Mouse (Mus musculus) lung, postnatal 25 days (tissue): ENCODE measurements around the gene Sema4g.

Source experiments
- DNase-seq: peaks from one replicate; pipeline ENCODE4 v3.0.0; 2022; ENCODE audit warnings: low spot score

Gene Sema4g

DNA sequence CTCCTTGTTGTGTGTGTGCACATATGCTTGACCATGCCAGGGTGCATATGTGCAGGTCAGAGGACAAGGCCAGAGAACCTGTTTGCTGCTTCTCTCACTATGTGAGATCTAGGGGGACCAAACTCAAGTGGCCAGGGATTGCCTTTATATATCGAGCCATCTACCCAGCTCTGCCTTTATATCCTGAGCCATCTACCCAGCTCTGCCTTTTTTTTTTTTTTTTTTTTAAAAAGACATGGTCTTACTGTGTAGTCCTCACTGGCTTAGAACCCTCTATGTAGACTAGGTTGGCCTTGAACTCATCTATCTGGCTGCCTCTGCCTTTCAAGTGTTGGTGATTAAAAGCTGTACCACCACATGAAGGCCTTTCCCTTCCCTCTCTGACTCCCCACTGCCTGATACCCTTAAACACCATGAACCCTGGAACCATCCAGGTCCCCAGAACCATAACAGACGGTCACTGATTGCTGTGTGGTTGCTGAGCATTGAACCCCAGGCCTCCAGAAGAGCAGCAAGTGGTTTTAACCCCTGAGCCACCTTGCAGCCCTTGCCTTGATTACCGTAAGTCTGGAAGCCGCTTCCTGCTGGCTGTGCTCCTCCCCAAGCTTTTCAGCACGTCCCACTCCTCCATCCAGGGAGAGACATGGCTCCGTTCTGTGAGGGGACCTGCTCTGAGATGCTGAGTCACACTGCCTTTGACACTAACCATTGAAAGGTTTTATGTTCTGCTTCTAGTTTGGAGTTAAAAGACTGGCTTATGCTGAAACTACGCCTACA, 15.0 kb downstream of the Sema4g start:
- no peak for DNase-seq

DNA sequence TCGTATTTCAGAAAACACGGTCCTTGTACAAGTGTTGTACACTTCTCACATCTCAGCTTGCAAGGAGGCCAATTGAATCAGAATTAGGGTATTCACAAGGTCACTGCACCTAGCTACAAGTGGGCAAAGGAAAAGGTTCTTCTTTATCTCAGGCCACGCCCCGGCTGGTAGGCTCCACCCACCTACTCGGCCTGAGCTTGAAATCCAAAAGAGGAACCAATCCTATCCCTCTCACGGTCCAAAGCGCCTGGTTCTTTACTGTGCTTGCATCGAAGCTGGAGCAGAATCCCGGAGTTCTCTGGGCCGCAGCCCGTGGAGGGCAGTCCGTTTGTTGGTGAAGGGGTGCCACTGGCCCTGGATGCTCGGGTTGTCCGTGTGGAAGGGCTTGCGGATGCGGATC, 16.5 kb downstream of the Sema4g start, which contains the start of gene Twnk:
Gene Twnk, plus strand, starts transcription at position 220 of the 400 bp plus-strand sequence.
- DNase-seq, result peak; percentile 69

DNA sequence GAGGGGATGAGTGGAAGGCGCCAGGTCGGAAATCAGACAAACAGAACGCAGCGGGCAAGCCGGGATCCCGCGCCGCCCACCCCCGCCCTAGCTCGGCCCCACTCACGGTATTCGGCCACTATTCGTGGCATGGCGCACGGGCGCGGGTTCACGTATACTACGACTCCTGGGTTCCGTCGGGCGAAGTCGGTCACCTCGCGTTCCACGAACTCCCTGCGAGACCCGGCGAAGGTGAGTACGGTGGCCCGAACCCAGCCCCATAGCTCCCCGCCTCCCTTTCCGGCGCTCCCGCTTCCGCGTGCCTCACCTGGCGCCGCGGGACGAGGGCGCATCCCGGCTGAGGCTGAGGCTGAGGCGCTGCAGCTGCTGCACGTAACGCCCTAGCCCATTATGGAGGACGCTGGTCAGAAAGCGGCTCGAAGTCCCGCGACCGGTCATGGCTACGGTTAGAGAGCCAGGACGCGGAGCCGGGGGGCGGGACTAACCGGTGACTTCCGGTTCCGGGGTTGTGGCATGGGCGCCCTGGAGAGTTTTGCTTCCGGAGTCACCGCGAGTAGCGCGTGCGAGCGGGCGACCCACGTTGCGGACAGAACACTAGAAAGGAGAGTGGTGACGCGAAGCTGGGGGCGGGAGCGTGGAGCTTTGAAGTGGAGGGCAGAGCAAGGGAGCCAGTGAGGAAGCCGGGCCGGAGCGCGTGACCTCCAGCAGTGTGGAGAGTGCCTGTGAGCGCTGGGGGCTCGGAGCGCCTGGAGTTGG, 17.2 kb downstream of the Sema4g start, which contains the start of gene Mrpl43:
Gene Mrpl43, minus strand, starts transcription at position 486 of the 756 bp plus-strand sequence.
- peak; percentile 97 for DNase-seq

DNA sequence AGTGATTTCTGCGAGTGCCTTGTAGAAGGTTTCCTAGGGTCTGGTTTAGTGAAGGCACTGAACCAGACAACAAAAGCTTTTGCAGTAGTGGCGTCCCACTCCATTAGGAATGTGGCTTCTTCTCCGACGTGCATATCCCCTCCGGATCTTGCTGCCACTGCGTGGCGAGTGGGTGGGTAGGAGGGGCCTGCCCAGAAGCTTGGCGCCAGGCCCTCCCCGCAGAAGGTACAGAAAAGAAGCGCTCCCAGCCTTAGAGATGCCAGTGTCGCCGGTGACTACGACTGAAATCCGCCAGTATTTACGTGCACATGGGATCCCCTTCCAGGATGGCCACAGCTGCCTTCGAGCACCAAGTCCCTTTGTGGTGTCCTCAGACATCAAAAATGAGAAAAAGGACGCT, 18.1 kb downstream of the Sema4g start:
- DNase-seq, result no peak

DNA sequence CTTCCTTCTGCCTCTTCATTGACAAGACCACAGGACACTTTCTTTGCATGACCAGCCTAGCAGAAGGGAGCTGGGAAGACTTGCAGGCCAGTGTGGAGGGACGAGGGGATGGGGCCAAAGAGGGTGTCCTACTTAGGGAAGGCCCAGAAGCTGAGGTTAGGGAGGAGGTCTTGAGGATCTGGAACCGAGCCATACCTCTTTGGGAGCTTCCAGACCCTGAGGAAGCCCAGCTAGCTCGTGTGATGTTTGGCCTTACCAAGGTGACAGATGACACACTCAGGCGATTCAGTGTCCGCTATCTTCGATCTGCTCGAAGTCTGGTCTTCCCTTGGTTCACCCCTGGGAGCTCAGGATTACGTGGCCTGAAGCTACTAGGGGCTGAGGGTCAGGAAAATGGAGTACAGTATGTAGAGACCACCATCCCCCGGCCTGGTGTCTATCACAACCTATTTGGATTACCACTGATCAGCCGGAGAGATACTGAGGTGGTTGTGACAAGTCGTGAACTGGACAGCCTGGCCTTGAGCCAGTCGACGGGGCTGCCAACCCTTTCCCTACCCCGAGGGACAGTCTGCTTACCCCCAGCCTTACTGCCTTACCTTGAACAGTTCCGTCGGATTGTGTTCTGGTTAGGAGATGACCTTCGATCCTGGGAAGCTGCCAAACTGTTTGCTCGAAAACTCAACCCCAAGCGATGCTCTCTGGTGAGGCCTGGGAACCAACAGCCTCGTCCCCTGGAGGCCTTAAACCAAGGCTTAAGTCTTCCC, 18.7 kb downstream of the Sema4g start:
- DNase-seq, result no peak

DNA sequence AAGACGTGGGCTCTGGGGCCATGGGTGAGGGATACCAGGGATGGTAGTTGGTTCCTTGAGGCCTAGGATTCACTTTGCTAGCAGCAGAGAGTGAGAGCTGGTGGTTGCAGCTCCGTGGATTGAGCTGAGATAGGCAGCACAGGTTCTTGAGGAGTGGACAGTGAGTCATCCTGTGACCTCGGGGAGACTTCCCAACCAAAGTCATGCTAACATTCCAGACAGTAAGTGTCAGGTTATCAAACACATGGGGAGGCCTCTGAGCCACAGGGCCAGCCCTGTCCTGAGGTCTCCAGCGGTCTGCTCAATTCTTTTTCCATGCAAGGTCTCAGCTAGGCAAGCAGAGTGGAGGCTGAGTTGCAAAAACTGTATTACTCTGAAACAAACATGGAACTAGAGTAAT, 21.7 kb downstream of the Sema4g start:
- no peak for DNase-seq

DNA sequence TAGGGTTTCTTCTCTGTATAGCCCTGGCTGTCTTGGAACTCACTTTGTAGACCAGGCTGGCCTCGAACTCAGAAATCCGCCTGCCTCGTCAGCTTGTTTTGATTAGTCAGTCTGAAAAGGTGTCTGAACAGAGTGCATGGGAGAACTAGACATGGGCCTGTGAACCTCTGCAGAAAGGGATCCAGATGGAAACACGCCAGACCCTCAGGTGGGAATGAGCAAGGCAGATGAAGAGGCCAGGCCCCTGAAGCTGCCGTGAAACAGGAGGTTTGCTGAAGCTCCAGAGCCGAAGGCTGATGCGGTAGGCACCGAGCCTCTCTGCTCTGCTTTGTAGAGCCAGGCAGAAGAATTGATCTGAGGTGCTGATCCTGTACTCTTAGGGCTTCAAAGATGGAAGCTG, 23.3 kb downstream of the Sema4g start:
- DNase-seq, result no peak

DNA sequence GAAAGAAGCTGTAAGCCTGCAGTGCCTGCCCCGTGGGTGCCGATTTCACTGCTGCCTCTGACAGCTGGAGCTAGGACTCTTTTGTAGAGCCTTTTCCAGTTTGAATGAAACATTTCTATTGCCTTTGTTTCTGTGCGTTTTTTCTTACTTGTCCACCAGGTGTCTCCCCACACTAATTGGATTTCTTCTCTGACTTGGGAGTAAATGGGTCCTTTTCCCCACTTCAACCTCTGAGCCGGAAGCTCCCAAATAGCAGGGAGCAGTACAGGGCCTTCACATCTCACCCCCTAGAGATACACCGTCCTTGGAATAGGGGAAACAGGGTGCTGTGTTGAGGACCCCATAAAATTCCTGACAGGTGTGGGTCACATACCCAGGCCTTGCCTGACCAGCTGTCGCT, 23.7 kb downstream of the Sema4g start:
- peak; percentile 61 for DNase-seq

DNA sequence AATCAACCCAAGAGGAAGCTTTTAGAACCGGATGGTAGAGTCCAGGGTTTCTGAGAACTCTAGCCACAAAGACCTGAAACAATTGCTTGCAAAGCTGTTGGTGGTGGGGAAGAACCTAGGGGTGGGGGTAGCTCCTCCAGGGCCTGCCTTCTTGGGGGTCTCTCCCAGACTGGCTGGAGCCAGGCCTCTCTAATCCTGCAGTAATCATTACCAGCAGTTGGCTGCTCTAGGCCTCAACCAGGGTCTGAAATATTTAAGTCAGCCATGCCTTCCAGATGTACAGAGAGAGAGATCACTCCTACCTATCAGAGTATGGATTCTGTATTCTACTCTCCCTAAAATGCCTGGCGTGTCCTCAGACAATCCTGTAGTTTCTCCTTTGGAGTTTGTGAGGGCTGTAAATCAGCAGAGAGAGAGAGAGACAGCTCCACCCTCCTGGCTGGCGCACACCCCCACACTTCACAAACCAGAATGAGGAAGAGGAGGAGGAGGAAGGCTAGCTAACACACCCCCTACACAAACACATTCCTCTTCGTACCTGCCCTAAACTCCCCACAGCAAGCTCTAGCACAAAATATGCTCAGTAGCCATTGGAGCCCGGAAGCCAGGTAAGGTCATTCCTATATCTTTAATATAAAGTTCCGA, 24.8 kb downstream of the Sema4g start:
- DNase-seq, result no peak

DNA sequence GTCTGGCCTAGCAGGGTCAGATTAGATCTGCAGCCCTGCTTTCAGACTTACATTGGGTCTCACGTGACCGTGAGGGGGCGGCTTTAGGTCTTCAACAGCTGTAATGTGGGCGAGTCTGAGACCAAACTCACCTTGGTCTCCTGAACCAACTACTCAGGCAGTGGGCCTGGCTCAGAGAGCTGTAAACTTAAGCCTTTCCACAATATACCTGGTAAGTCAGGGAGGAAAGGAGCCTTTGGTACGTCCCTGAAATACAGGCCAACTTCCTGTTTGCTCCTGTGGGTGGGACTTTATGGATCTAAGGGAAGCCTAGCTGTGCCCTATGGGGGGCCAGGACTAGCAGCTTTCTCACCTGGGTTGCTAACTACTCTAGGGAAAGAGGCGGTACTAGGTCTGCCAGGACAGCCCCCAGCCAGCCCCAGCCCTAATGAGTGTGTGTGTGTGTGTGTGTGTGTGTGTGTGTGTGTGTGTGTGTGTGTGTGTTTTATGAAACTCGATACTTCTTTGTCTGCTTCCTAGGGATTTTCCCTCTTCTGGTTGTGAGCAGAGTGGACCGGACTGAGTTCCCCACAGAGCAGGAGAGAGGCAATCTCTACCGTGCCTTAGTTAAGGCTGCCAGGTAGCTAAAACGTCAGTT, 25.6 kb downstream of the Sema4g start, which contains the start of gene Lzts2:
Gene Lzts2, plus strand, starts transcription at position 80 of the 637 bp plus-strand sequence.
- peak; percentile 41 for DNase-seq

DNA sequence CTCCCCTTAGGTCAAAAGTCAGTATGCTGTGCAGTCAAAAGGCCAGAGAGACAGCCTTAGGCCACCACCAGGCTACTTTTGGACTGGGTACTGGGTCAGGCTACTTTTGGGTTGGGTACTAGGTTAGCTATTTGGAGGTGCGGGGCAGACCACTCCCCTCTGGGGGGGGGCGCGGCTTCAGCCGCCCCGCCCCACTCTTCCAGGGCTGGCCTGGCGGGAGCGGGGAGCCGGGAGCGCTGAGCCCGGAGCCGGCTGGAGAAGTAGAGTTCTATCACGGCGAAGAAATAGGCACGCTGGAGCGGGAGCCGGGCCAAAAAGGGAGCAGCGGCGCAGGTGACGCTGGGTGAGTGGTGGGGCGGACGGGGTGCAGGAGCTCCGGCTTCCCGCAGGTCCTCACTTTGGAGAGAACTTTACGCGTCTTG, 26.1 kb downstream of the Sema4g start:
- DNase-seq, result peak; percentile 63

DNA sequence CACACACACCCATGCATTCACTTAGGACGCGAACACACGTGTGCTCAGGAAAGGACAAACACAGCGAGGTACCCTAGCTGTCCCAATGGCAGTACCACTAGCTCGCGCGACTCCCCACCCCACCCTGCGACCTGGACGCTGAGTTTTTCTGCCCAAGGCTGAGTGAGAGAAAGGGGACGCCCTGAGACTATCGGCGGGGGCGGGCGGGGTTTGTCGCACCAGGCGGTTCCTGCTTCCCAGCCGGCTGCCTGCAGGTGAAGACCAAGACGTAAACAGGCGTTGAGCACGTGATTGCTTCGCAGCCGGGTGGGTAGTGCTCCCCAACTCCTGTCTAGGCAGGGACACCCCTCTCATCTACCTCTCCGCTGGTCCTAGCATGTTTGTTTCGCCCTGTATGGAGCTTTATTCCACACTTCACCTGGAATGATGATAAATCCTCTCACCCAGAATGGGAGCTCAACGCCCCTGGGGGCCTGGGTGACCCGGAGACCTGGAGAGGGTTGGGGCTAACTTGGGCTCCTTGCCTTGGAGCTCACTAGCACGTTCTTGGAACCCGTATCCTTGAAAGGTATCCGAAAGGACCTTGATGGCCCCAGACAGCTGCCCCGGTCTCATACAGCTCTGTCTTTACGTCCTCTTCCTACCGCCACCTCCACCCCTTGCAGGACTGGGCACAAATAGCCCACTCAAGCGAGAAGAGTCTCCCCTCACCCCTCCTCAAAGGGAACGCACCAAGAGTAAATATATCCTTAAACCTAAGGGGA, 26.8 kb downstream of the Sema4g start:
- peak; percentile 65 for DNase-seq

DNA sequence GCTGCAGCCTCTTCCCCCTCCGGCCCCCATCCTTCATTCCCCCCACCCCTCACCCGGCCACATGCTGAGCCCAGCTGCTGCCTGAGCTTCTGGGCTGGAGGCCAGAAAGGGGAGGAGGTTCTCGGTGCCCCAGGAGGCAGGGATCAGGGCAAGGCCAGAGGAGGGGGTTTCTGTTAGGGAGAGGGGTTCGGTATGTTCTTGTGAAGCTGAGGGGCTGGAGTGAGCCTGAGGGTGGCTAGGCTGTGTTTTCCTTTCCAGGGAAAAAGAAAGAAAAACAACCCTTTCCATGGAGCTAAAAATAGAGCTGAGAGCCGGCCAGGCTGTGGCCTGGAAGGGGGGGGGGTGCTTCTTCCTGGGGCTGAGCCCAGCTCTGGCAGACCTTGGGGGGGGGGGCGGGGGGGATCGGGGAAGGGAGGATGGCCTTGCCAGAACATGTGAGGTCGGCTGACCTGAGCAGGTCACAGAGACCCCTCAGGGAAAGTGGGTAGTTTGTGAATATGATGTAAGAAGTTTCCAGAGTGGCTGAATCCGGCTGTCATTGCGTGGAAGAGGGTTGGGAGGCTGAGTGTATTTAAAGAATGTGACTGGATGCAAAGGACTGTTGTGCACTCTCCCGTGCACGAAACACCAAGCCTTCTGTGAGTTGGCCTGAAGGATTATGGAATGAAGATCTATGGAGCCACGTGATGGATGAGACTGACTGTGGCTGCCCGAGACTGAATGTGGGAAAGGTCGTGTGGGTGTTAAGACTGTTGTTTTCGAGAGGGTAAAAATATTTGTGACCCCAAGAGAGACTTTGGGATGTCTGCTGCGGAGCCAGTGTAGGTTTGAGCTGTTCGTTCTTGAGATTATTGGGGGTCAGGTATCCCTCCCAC, 27.7 kb downstream of the Sema4g start:
- DNase-seq, result peak; percentile 79

DNA sequence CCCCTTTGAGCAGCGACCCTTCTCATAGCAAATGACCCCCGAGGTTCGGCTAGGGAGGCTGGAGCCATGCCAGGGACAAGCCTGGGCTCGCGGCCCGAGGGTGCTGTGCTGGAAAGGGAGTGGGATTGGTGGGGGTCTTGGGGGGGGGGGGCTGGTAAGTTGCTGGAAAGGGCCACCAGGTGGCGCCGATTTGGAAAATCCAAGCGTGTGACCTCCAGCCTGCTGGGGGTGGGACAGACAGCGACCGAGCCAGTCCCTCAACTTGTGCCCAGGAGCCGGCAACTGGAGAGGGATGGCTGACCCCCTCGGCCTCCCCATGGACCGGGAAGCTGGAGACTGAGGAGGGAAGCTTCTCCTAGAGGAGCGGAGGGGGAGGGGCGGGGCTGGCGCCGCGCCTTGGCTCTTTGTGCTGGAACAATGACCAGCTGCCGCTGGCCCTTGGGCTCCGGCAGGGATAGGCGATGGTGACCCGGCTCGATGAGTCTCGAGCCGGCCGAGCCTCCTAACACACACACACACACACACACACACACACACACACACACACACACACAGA, 28.4 kb downstream of the Sema4g start:
- peak; percentile 79 for DNase-seq

DNA sequence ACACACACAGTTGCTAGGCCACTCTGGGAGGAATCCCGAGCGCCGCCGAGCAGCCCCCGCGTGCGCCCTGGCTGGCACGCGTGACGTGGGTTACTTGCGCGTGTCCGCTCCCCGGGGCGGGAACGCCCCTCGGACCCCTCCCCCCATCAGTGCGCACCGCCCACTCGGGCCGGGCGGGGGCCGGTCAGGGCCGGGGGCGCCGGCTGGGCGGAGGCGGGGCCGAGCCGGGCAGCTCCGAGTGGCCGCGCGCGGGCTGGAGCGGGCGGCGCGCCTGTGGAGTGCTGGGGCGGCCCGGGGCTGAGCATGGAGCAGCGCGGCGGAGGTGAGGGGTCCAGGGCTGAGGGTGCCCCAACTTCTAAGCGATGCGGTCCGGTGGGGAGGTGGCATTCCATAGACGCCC, 29.0 kb downstream of the Sema4g start:
- DNase-seq, result peak; percentile 86

DNA sequence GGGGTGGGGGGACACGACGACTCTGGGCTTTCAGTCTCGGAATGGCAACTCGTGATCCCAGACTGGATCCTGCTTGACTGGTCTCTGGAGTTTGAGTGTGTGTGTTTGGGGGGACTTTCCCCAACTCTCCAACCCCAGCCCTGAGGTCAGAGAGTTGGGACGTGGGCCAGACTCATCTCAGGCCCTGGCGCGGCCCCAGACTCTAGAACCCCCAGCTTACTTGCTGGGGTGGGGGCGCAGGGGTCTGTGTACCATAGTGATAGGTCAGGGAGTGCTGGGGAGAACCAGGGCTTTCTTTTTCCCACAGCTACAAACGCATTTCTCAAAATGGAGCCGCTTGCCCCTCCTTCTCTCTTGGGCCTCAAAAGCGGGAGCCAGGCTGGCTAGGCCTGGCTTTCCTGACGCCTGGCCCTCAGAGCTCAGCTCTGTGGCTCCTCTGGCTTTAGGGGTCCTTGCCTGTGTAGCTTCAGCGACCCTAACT, 29.5 kb downstream of the Sema4g start:
- DNase-seq, result no peak

DNA sequence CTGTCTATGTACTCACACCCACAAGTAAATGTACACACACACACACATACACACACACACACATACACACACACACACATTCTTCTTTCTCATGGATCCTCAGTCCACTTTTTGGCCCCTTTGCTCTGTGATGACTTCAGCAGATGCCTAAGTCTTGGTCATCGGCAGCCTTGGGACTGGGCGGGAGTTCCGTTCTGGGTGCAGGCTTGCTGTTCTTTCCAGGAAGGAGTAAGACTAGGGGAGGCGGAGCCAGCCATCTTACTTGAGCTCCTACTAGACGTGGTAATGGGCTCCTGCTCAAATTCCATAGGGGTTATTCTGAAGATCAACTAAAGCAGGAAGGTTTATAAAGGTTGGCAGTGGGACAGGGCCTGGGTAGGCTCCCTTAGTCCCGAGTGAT, 31.4 kb downstream of the Sema4g start:
- peak; percentile 43 for DNase-seq

DNA sequence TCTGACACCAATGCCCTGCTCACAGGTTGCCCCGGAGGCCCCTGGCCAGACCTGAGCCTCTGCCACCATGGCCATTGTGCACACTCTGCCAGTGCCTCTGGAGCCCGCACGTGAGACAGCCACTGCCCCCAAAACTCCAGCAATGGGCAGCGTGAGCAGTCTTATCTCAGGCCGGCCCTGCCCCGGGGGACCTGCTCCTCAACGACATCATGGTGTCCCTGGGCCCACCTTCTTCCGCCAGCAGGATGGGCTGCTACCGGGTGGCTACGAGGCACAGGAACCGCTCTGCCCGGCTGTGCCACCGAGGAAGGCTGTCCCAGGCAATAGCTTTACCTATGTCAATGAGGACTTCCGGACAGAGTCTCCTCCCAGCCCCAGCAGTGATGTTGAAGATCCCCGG, 32.5 kb downstream of the Sema4g start:
- DNase-seq, result no peak

DNA sequence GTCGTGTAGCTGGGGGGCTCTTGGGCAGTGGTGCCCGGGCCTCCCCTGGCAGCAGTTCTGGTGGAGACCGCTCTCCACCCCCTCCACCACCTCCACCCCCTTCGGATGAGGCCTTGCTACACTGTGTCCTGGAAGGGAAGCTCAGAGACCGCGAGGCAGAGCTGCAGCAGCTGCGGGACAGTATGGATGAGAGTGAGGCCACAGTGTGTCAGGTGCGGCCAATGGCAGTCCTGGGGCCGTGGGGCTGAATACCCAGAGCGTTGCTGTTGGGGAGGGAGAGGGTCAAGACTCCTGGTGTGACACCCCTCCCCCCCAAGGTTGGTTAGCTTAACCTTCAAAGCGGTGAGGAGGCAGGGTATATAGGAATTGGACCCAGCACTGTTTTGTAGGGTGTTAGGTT, 35.1 kb downstream of the Sema4g start:
- DNase-seq, result no peak
